Mouse (Mus musculus) E14TG2a.4 (cell line): ENCODE measurements around the gene 1700034J05Rik.

Experiments used
- H3K27me3 ChIP-seq: 2 replicates; pipeline ENCODE4 v1.6.1; 2014; ENCODE audit warnings: low read length, control low read depth; ENCODE audit not compliant: insufficient read depth
- H3K36me3 ChIP-seq: 2 replicates; pipeline ENCODE4 v1.6.1; 2014; ENCODE audit warnings: low read length, control low read depth; ENCODE audit not compliant: insufficient read depth
- H3K4me1 ChIP-seq: replicated peaks from 2 replicates; pipeline ENCODE4 v1.6.1; 2014; ENCODE audit warnings: low read depth, low read length, control low read depth
- H3K4me3 ChIP-seq: replicated peaks from 2 replicates; pipeline ENCODE4 v1.5.1; 2014; ENCODE audit warnings: mild to moderate bottlenecking, low read length
- H3K9me3 ChIP-seq: 2 replicates; pipeline ENCODE4 v1.6.1; 2014; ENCODE audit warnings: low read length, control low read depth
- CTCF ChIP-seq: conservative IDR thresholded peaks from 2 replicates; pipeline ENCODE4 v1.5.1; 2014; ENCODE audit warnings: low read length
- NANOG ChIP-seq: IDR thresholded peaks from 2 replicates; pipeline ENCODE4 v1.6.1; 2014; ENCODE audit warnings: borderline replicate concordance, low read length, mixed read lengths
- POU5F1 ChIP-seq: IDR thresholded peaks from 2 replicates; pipeline ENCODE4 v1.6.1; 2014; ENCODE audit warnings: low read length, borderline replicate concordance

1700034J05Rik gene

GRCm38 (mm10) chr6:146908801-146909200 lies 45.4 kb downstream of the 1700034J05Rik start:
- TF ChIP-seq NANOG (no peak), POU5F1 (no peak), CTCF (no peak)
- H3K9me3 ChIP-seq, result no peaks in the 10 kb centered on the region
- no peaks in the 10 kb centered on the region for H3K27me3 ChIP-seq
- H3K4me3 ChIP-seq, result no peak overlapping the region
- H3K36me3 ChIP-seq, result no peaks in the 10 kb centered on the region
- H3K4me1 ChIP-seq, result peaks cover 22% of the 10 kb centered on the region

DNA sequence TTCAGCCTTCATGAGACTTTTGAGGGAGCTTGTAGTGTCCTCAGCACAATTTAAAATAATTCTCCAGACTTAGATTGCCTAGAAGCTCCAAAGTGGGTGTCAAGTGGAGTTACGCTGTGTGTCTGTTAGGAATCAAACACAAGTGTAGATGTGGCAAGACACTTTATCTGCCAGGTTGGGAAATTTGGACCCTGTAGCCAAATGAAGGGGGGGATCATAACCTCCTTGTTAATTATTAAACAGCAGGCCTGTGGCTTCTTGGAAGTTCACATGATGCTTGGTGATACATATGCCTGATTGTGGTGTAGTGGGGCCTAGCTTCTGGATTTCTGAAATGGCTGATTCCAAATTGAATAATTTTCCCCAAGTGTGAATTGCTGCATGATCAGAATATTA lies 46.4 kb downstream of the 1700034J05Rik start:
- H3K27me3 ChIP-seq, result no peaks in the 10 kb centered on the region

DNA sequence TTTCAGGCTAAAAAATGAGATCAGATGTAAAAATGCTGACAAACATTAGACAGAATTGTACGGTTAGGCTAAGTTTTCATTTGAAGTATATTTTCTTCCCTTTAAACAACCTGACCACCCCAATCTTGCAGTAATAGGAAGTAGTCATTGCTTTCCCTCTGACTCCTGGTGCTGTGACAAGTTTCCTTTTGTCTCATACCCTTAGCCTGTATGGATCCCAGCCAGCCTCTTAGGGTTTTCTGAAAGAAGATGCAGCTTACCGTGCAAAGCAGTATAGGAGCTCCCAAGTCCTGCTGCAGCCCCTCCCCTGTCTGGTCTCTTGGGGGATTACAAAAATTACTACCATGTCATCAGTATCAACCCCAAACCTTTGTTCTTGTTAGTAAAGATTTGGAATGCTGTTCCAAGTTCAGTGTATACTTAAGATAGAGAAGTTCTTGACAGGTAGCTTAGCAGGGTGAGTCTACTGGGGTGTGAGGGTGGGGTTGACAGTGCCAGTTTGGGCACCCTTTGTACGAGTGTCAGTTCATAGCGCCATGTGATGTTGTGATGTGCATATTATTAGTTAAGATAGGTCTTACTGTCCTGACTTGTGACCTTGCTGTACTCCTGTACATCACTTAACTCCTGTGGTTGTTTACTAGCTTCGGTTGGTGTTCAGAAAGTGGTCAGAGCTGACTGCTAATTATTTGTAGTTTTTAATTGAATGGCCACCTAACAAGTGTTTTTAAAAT lies 47.0 kb downstream of the 1700034J05Rik start:
- Histone ChIP-seq H3K9me3 (no peaks in the 10 kb centered on the region), H3K27me3 (no peaks in the 10 kb centered on the region), H3K36me3 (no peaks in the 10 kb centered on the region), H3K4me1 (peaks cover 9% of the 10 kb centered on the region), H3K4me3 (no peak overlapping the region)
- TF ChIP-seq POU5F1, result no peak
- TF ChIP-seq CTCF, result no peak
- no peak for TF ChIP-seq NANOG

More for the DNA sequence above, 46.4 kb downstream of the 1700034J05Rik start:
- no peaks in the 10 kb centered on the region for H3K9me3 ChIP-seq
- no peaks in the 10 kb centered on the region for H3K36me3 ChIP-seq
- no peak overlapping the region for H3K4me3 ChIP-seq
- no peak for TF ChIP-seq NANOG
- no peak for TF ChIP-seq CTCF
- TF ChIP-seq POU5F1, result no peak
- peaks cover 14% of the 10 kb centered on the region for H3K4me1 ChIP-seq

DNA sequence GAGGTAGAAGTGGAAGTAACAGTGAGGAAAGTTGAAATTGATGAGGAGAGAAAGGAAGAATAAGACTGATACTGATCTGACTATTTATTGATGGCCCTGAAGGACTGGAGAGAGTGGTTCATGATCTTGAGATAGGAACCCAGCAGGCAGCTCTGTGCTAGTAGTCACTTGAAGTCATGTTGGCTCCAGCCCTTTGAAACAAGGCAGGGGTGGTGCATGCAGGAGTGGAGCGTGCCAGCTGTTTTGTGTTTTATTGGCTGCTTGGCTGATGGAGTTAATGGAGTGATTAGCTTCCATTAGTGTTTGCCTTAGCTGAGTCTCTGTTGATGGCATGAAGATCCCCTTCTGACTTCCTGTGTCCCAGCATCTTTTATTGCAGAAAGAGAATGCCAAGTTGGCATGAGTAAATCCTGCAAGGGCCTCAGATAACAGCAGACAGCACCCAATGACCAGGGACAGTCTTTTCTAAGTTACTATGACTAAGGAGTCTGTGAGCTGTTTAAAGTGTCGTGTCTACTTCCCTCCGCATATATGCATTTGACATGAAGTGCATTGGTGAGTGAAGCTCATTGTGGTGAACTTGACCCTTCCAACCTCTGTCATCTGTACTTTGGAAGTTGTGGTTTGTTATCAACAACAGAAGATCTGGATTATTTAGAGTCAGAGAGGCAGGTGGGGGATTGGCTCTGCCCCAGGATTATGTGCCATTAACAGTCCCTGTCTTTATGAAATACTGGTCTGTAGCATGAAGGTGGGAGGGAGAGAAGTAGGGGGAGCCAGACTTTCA lies 48.0 kb downstream of the 1700034J05Rik start:
- Histone ChIP-seq H3K4me3 (no peak overlapping the region), H3K4me1 (peaks cover under 1% of the 10 kb centered on the region; the same call in 1 of the 2 replicates), H3K9me3 (no peaks in the 10 kb centered on the region), H3K36me3 (0 out of 2 replicates have a peak, but pooled peaks cover 1% of the 10 kb centered on the region), H3K27me3 (no peaks in the 10 kb centered on the region)
- TF ChIP-seq NANOG (no peak), CTCF (no peak)

DNA sequence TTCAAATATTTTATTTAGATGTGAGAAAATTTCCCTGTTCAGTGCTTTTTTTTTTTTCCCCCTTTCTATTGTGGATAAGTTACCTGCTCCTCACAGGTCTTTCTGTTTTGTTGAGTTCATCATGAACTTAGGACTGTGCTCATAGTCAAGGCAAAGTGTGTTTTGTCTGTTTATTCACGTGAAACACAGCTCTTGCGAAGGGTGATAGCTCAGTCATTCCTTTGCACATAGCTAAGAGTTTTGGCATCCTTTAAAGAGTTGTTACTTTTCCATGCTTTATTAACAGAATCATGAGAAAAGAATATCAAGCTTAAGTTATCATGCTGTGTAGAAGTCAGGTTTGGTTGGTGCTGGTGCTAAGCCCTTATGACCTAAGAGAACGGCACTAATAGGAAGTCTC lies 49.5 kb downstream of the 1700034J05Rik start:
- H3K4me3 ChIP-seq, result no peak overlapping the region
- no peaks in the 10 kb centered on the region for H3K27me3 ChIP-seq
- H3K36me3 ChIP-seq, result 0 out of 2 replicates have a peak, but pooled peaks cover 3% of the 10 kb centered on the region
- no peaks in the 10 kb centered on the region for H3K4me1 ChIP-seq
- TF ChIP-seq NANOG (no peak), POU5F1 (no peak), CTCF (no peak)
- H3K9me3 ChIP-seq, result no peaks in the 10 kb centered on the region

DNA sequence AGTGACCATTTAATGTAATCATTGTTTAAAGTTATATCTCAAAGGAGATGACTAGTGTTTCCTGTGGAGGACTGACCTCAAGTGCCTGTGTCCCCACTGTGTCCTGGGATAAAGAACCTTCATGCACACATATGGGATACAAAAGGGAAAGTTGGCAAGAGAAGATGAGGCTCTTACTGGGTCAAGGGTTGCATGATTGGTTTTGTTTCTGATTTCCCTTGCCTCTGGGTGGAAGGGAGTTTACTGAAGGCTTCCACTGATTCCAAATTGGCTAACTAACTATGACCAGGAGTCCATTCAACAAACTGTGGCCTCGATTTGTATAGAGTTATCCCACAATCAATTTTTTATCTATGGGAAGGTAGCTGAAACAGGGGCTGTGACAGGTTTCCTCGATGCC lies 50.6 kb downstream of the 1700034J05Rik start:
- H3K9me3 ChIP-seq, result no peaks in the 10 kb centered on the region
- H3K27me3 ChIP-seq, result no peaks in the 10 kb centered on the region
- TF ChIP-seq POU5F1, result no peak
- no peak for TF ChIP-seq CTCF
- no peak for TF ChIP-seq NANOG
- no peak overlapping the region for H3K4me3 ChIP-seq
- peaks cover under 1% of the 10 kb centered on the region; the same call in 1 of the 2 replicates for H3K4me1 ChIP-seq
- H3K36me3 ChIP-seq, result 0 out of 2 replicates have a peak, but pooled peaks cover 3% of the 10 kb centered on the region

DNA sequence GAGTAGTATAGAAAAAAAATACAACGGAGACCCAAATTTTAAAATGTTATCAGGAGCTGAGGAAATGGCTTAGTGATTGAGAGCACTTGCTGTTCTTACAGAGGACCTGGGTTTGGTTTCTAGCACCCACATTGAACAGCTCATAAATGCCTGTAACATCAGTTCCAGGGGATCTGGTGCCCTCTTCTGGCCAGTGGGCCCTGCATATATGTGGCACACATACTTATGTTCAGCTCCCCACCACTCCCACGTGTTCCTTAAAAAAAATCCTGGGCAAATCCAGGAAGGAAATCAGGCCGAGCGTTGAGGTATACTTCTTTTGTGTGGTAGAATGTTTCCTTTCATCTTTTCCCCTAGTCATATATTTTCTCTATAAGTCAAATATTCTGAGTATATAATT lies 52.3 kb downstream of the 1700034J05Rik start:
- H3K9me3 ChIP-seq, result no peaks in the 10 kb centered on the region
- H3K36me3 ChIP-seq, result 0 out of 2 replicates have a peak, but pooled peaks cover 3% of the 10 kb centered on the region
- H3K27me3 ChIP-seq, result no peaks in the 10 kb centered on the region
- no peak for TF ChIP-seq NANOG
- TF ChIP-seq CTCF, result no peak
- no peak for TF ChIP-seq POU5F1
- no peak overlapping the region for H3K4me3 ChIP-seq
- peaks cover 8% of the 10 kb centered on the region for H3K4me1 ChIP-seq
